Mouse (Mus musculus): Measurements from ENCODE around the gene Tcta.
"Not testable (repeated sequence)": the region's sequence is repeated elsewhere in the genome, so short reads cannot be mapped to it uniquely, and the experiment has no call there.

Tcta gene

GRCm38 (mm10) chr9:108317572-108317971 is 11.6 kb upstream of the Tcta start:
- DNase-seq (ENCODE audit: low spot score in 2 of 2) = no peak

- DNase-seq (ENCODE audit: low spot score in 2 of 2) = no peak
Measured at GRCm38 (mm10) chr9:108308141-108308540, 2.2 kb upstream of the Tcta start.

- DNase-seq (ENCODE audit: low spot score in 2 of 2) = peak in 1 of 2 experiments; percentile 23
Measured at GRCm38 (mm10) chr9:108307021-108307807, 1.3 kb upstream of the Tcta start.

- peak; percentile 75 to 85 for DNase-seq (ENCODE audit: low spot score in 2 of 2)
Measured at GRCm38 (mm10) chr9:108306571-108306980, 616 bp upstream of the Tcta start.

GRCm38 (mm10) chr9:108305170-108305569 is 790 bp downstream of the Tcta start:
- DNase-seq (ENCODE audit: low spot score in 2 of 2) = no peak

- DNase-seq (ENCODE audit: low spot score in 2 of 2) = no peak
Measured at GRCm38 (mm10) chr9:108304716-108305115, 1.2 kb downstream of the Tcta start.

GRCm38 (mm10) chr9:108301853-108302252 is 4.1 kb downstream of the Tcta start:
- DNase-seq (ENCODE audit: low spot score in 2 of 2) = no peak

GRCm38 (mm10) chr9:108296453-108297355 is 9.3 kb downstream of the Tcta start, which contains the start of gene Amt:
Gene Amt (plus strand): TSS chr9:108296853.
- DNase-seq (ENCODE audit: low spot score in 2 of 2) = no peak

GRCm38 (mm10) chr9:108290773-108291172 is 15.2 kb downstream of the Tcta start:
- no peak for DNase-seq (ENCODE audit: low spot score in 2 of 2)

- peak; percentile 86 to 87 for DNase-seq (ENCODE audit: low spot score in 2 of 2)
Measured at GRCm38 (mm10) chr9:108290016-108290750, 15.8 kb downstream of the Tcta start, which contains the start of gene Nicn1. Gene Nicn1 (plus strand): TSS chr9:108290429.

GRCm38 (mm10) chr9:108289347-108289746 is 16.6 kb downstream of the Tcta start:
- DNase-seq (ENCODE audit: low spot score in 2 of 2) = no peak

GRCm38 (mm10) chr9:108287526-108288238 is 18.3 kb downstream of the Tcta start:
- DNase-seq (ENCODE audit: low spot score in 2 of 2) = not testable (repeated sequence)

- peak; percentile 57 to 74 for DNase-seq (ENCODE audit: low spot score in 2 of 2)
Measured at GRCm38 (mm10) chr9:108284410-108284809, 21.6 kb downstream of the Tcta start.

- no peak for DNase-seq (ENCODE audit: low spot score in 2 of 2)
Measured at GRCm38 (mm10) chr9:108280071-108280828, 25.7 kb downstream of the Tcta start.

GRCm38 (mm10) chr9:108278697-108279450 is 27.1 kb downstream of the Tcta start:
- DNase-seq (ENCODE audit: low spot score in 2 of 2) = peak; percentile 23 to 59

- no peak for DNase-seq (ENCODE audit: low spot score in 2 of 2)
Measured at GRCm38 (mm10) chr9:108275331-108275659, 30.7 kb downstream of the Tcta start.

GRCm38 (mm10) chr9:108274476-108275330 is 31.3 kb downstream of the Tcta start:
- DNase-seq (ENCODE audit: low spot score in 2 of 2) = no peak

- DNase-seq (ENCODE audit: low spot score in 2 of 2) = no peak
Measured at GRCm38 (mm10) chr9:108273485-108273884, 32.5 kb downstream of the Tcta start.

- no peak for DNase-seq (ENCODE audit: low spot score in 2 of 2)
Measured at GRCm38 (mm10) chr9:108272691-108273090, 33.3 kb downstream of the Tcta start.

Data from natural killer cell, adult 2 months (primary cell).